Mouse (Mus musculus) CH12.LX (cell line): ENCODE measurements around the gene Zic1.

Experiments
- CTCF ChIP-seq, 2 experiments: IDR thresholded peaks in 1 of 2; conservative IDR thresholded peaks in 1 of 2; 2 replicates each; pipeline ENCODE4 v1.5.1; 2011 to 2012; ENCODE audit warnings: low read depth in 2 of 2, low read length in 2 of 2, improper control_type of control experiment in 1 of 2, inconsistent platforms in 1 of 2, mild to moderate bottlenecking in 1 of 2, moderate library complexity in 1 of 2
- ELF1 ChIP-seq: IDR thresholded peaks from 2 replicates; pipeline ENCODE4 v1.6.1; 2014; ENCODE audit warnings: low read depth, mild to moderate bottlenecking, inconsistent platforms, low read length, improper control_type of control experiment
- MAFK ChIP-seq: IDR thresholded peaks from 2 replicates; pipeline ENCODE4 v1.6.1; 2011; ENCODE audit warnings: low read length, improper control_type of control experiment; ENCODE audit not compliant: insufficient replicate concordance
- MXI1 ChIP-seq: IDR thresholded peaks from 2 replicates; pipeline ENCODE4 v1.6.1; 2011; ENCODE audit warnings: mild to moderate bottlenecking, low read depth, low read length, improper control_type of control experiment
- POLR2A ChIP-seq: IDR thresholded peaks from 2 replicates; pipeline ENCODE4 v1.6.1; 2011; ENCODE audit warnings: low read depth, mild to moderate bottlenecking, improper control_type of control experiment, low read length
- SMC3 ChIP-seq: IDR thresholded peaks from 2 replicates; pipeline ENCODE4 v1.6.1; 2011; ENCODE audit warnings: low read depth, low read length, improper control_type of control experiment

DNA sequence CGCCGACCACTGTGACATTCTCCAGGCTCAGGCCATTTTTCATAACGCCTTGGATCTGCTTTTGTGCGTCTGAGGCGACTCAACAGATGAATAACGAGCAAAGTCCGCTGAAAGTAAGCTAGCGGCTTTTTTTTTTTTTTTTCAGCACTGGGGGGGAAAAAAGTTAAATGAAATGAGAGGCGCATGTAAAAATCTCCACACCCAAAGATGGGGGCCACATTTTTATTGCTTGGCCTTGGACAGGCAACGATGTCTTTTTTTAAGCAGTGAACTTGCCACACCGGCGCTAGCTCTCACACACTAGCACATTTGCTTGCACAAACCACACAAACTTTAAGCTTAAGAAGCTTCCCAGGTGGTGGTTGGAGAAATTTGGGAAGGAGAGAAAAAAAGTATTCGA is 38.6 kb upstream of the Zic1 start:
- TF ChIP-seq MXI1 = no peak
- no peak for TF ChIP-seq CTCF (conservative IDR thresholded peaks at IDR 0.05 in 1 of 2, IDR thresholded peaks at IDR 0.05 in 1 of 2; ENCODE audit: low read depth in 2 of 2, low read length in 2 of 2)
- TF ChIP-seq POLR2A = no peak
- no peak for TF ChIP-seq SMC3
- TF ChIP-seq ELF1 = no peak
- TF ChIP-seq MAFK = no peak
